In genomic region chr6:33814386-33814785, GRCm38 (mm10) we compare ENCODE assay signal across 19 mouse cellular contexts.
"Had no signal": no experiment of that assay in that cellular context is flagged by ENCODE, and none has a peak within 500 bp of the region (broad histone marks: within the 10 kb centered on the region; RNA-seq: fewer than 3 reads in every experiment).

No protein-coding gene starts in this region.

- H3K4me2 ChIP-seq: heart, embryonic 11.5 days; hindbrain, embryonic 13.5 days; hindbrain, embryonic 15.5 days; limb, embryonic 12.5 days; liver, embryonic 11.5 days; liver, embryonic 13.5 days; liver, embryonic 15.5 days had no signal

- H3K9me3 ChIP-seq: hindbrain, embryonic 13.5 days; hindbrain, embryonic 15.5 days; limb, embryonic 10.5 days; limb, embryonic 12.5 days; liver, embryonic 13.5 days; liver, embryonic 15.5 days had no signal

- H3K4me1 ChIP-seq: hindbrain, embryonic 15.5 days; limb, embryonic 12.5 days; liver, embryonic 13.5 days; liver, embryonic 15.5 days had no signal

- H3K4me3 ChIP-seq: hindbrain, embryonic 13.5 days; hindbrain, embryonic 15.5 days; layer of hippocampus, adult 2 months; left cerebral cortex, adult 2 months; limb, embryonic 10.5 days; limb, embryonic 12.5 days; liver, embryonic 13.5 days; liver, embryonic 15.5 days had no signal

- H3K36me3 ChIP-seq: hindbrain, embryonic 13.5 days; hindbrain, embryonic 15.5 days; limb, embryonic 10.5 days; limb, embryonic 12.5 days; liver, embryonic 13.5 days; liver, embryonic 15.5 days had no signal

- H3K9ac ChIP-seq: hindbrain, embryonic 13.5 days; hindbrain, embryonic 15.5 days; limb, embryonic 12.5 days; liver, embryonic 13.5 days; liver, embryonic 15.5 days had no signal

- DNase-seq: gastrocnemius, postnatal 14 days; gastrocnemius, postnatal 36 days; heart, adult 18-20 months; heart, postnatal 10 days; kidney, adult 8-10 months; kidney, postnatal 10 days; liver; liver, embryonic 13.5 days had no signal

- ATAC-seq: hindbrain, postnatal 0 days; intestine, postnatal 0 days had no signal

- H3K27ac ChIP-seq: hindbrain, embryonic 13.5 days; hindbrain, embryonic 15.5 days; hindbrain, postnatal 0 days; layer of hippocampus, adult 2 months; left cerebral cortex, adult 2 months; limb, embryonic 10.5 days; limb, embryonic 12.5 days; liver, embryonic 13.5 days; liver, embryonic 15.5 days had no signal

- H3K27me3 ChIP-seq: hindbrain, embryonic 13.5 days; hindbrain, embryonic 15.5 days; limb, embryonic 12.5 days; liver, embryonic 13.5 days; liver, embryonic 15.5 days had no signal
